Mouse (Mus musculus) kidney, adult 2 months (tissue): ENCODE results near the gene Vrtn.

Experiments used
- CTCF ChIP-seq: fragments of 200-500 bp; conservative IDR thresholded peaks from 2 replicates; pipeline ENCODE4 v1.5.1; 2011; ENCODE audit warnings: low read depth, mild to moderate bottlenecking, control low read depth, low read length, moderate library complexity, mixed read lengths; ENCODE audit not compliant: insufficient read depth, insufficient read length
- POLR2A ChIP-seq: fragments of 200-500 bp; IDR thresholded peaks from one replicate; pipeline ENCODE4 v1.6.1; 2011; ENCODE audit warnings: low read depth, low read length, control low read depth

DNA sequence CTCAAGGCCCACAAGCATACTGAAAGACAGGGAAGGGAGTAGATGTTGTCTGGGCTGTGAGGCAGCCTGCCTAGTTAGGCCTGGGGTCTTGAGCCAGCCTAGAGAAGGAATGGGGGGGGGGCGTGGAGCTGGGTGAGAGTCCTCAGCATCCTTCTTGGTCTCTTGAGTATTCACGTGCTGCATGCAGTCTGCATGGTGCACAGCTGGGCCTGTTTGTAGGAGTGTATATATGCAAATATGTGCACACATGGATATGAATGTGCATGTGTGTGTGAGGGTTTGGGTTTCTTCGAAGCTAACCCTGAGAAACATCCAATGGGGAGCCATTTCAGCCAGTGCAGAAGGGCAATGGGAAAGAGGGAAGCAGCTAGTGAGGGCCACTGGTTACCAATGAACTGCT is 35.2 kb downstream of the Vrtn start:
- TF ChIP-seq POLR2A (no peak), CTCF (no peak)
